Mouse (Mus musculus) small intestine, adult 2 months (tissue): ENCODE results near the gene Ccdc126. TPM values are rescaled to one million over a fixed set of nuclear protein-coding genes. Genes with fewer than 3 reads are reported as not detected.
A peak's percentile ranks its signal among the peaks of the same experiment; 100 is the strongest.

Experiments
- H3K27ac ChIP-seq: fragments of 200-500 bp; 2 replicates; pipeline ENCODE4 v1.5.1; 2012; ENCODE audit warnings: low read depth, low read length, control low read depth, inconsistent platforms; ENCODE audit not compliant: insufficient read depth
- H3K27me3 ChIP-seq: fragments of 200-500 bp; 2 replicates; pipeline ENCODE4 v1.6.1; 2012; ENCODE audit warnings: mild to moderate bottlenecking, moderate library complexity, low read length, inconsistent platforms; ENCODE audit not compliant: control insufficient read depth, insufficient read depth
- H3K36me3 ChIP-seq: fragments of 200-500 bp; 2 replicates; pipeline ENCODE4 v1.6.1; 2012; ENCODE audit warnings: mild to moderate bottlenecking, low read length, control low read depth, inconsistent platforms; ENCODE audit not compliant: control insufficient read depth, insufficient read depth
- H3K4me1 ChIP-seq: fragments of 200-500 bp; 2 replicates; pipeline ENCODE4 v1.6.1; 2012; ENCODE audit warnings: low read length, inconsistent platforms, mixed read lengths; ENCODE audit not compliant: control insufficient read depth, insufficient read depth, insufficient read length
- H3K4me3 ChIP-seq: fragments of 200-500 bp; 2 replicates; pipeline ENCODE4 v1.5.1; 2012; ENCODE audit warnings: low read depth, mild to moderate bottlenecking, control low read depth, inconsistent platforms, low read length, moderate library complexity
- CTCF ChIP-seq: fragments of 200-500 bp; IDR thresholded peaks from 2 replicates; pipeline ENCODE4 v1.5.1; 2012; ENCODE audit warnings: low read depth, mild to moderate bottlenecking, control low read depth, inconsistent platforms, low read length, moderate library complexity, mixed read lengths; ENCODE audit not compliant: insufficient replicate concordance, insufficient read length; ENCODE audit errors: extremely low read depth
- POLR2A ChIP-seq: fragments of 200-500 bp; IDR thresholded peaks from 2 replicates; pipeline ENCODE4 v1.6.1; 2012; ENCODE audit warnings: low read depth, mild to moderate bottlenecking, control low read depth, inconsistent platforms, low read length, moderate library complexity
- WGBS: fragments of 180-500 bp; shearing (Covaris S2); methylation state at CpG from one replicate; pipeline ENCODE4 v1.1.7; 2018; 5-methylcytosine and 5-hydroxymethylcytosine counted together
- polyA plus RNA-seq: library from polyadenylated mRNA; depleted of rRNA; stranded (reverse); fragments of >200 nt; gene quantifications from 2 replicates; pipeline ENCODE4 v1.2.3, GENCODE M21; 2012; rRNA removed

Ccdc126 gene
- 0.68 and 0.77 TPM in 2 replicates for polyA plus RNA-seq

DNA sequence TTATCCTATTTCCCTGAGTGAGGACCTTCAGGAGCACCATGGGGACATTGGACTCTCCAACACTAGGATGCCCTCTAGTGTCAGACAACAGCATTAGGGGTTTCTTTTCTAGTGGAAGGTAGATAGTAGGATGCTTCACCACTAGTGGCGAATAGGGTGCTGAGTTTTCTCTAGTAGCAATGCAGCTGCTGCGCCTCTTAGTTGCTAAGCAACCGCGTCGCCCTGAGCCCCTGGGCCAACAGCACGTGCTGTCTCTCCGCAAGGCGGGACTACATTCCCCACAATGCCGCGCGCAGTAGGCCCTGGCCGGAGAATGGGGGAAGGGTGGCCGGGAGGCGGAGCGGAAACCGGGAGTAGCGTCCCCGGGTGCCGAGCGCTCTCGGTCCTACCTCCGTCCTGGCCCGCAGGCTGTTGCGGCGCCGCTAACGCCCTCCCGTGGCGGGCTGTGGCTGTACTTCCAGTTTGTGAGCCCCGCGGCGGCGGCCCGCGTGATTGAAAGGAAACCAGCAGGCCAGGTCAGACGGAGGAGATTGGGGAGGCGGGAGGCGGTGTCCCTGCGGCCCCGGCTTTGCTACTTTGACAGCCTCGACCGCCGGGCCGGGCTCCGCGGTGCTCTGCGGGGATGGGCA is at the start of gene Ccdc126:
Gene Ccdc126, plus strand, starts transcription at position 309 of the 629 bp plus-strand sequence.
- H3K4me3 ChIP-seq = peak within 1 kb of the TSS; percentile 91
- H3K27me3 ChIP-seq = no peaks in the 10 kb centered on the region
- no peaks in the 10 kb centered on the region for H3K4me1 ChIP-seq
- no peaks in the 10 kb centered on the region for H3K36me3 ChIP-seq
- TF ChIP-seq CTCF (peak; percentile 64), POLR2A (0 out of 2 replicates have a peak, but pooled peaks have one; percentile 15)
- peak within 1 kb of the TSS; percentile 46 for H3K27ac ChIP-seq
- WGBS = under 1% methylated on average over 47 of the region's 47 CpGs

GRCm38 (mm10) chr6:49269923-49270322 is 49.2 kb upstream of the Ccdc126 start:
- 0 out of 2 replicates have a peak, but pooled peaks cover 2% of the 10 kb centered on the region for H3K4me1 ChIP-seq
- no peak overlapping the region for H3K27ac ChIP-seq
- H3K4me3 ChIP-seq = no peak overlapping the region
- no peaks in the 10 kb centered on the region for H3K27me3 ChIP-seq
- WGBS = 50% methylated on average over 11 of the region's 11 CpGs
- TF ChIP-seq POLR2A (no peak), CTCF (no peak)
- H3K36me3 ChIP-seq = no peaks in the 10 kb centered on the region

DNA sequence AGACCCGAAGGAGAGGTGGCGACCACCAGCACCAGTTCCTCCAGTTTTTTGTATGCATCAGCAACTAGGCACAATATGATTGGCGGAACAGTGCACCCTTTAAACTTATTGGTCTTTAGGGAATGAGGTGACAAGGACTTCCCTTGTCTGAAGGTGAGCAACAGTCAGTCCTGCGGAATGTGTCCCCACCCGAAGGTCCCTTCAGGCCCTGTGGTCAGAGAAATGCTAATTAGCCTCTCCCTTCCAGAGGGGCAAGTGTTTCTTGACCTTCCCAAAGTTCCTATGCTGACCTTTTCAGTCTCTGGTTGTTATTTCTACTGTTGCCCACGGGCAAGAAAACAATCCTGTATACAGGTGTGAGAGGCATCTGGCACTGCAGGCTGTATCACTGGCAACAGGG is 47.3 kb upstream of the Ccdc126 start:
- 0 out of 2 replicates have a peak, but pooled peaks cover 2% of the 10 kb centered on the region for H3K4me1 ChIP-seq
- no peaks in the 10 kb centered on the region for H3K36me3 ChIP-seq
- H3K27me3 ChIP-seq = no peaks in the 10 kb centered on the region
- H3K4me3 ChIP-seq = no peak overlapping the region
- no peak overlapping the region for H3K27ac ChIP-seq
- 81% methylated on average over 6 of the region's 6 CpGs for WGBS
- TF ChIP-seq CTCF (no peak), POLR2A (no peak)

- no peak for TF ChIP-seq CTCF
- no peak for TF ChIP-seq POLR2A
- H3K27me3 ChIP-seq = no peaks in the 10 kb centered on the region
- H3K27ac ChIP-seq = no peak overlapping the region
- H3K36me3 ChIP-seq = no peaks in the 10 kb centered on the region
- WGBS = 89% methylated on average over 2 of the region's 2 CpGs
- no peaks in the 10 kb centered on the region for H3K4me1 ChIP-seq
- H3K4me3 ChIP-seq = no peak overlapping the region
Measured at GRCm38 (mm10) chr6:49272863-49273262, 46.2 kb upstream of the Ccdc126 start.

- WGBS = 24% methylated on average over 4 of the region's 4 CpGs
- TF ChIP-seq CTCF = no peak
- TF ChIP-seq POLR2A = no peak
- Histone ChIP-seq H3K27ac (no peak overlapping the region), H3K36me3 (no peaks in the 10 kb centered on the region), H3K27me3 (no peaks in the 10 kb centered on the region), H3K4me1 (no peaks in the 10 kb centered on the region), H3K4me3 (no peak overlapping the region)
Measured at GRCm38 (mm10) chr6:49273934-49274333, 45.1 kb upstream of the Ccdc126 start.

GRCm38 (mm10) chr6:49274416-49275091 is 44.5 kb upstream of the Ccdc126 start:
- TF ChIP-seq POLR2A (no peak), CTCF (no peak)
- WGBS = 61% methylated on average over 9 of the region's 9 CpGs

DNA sequence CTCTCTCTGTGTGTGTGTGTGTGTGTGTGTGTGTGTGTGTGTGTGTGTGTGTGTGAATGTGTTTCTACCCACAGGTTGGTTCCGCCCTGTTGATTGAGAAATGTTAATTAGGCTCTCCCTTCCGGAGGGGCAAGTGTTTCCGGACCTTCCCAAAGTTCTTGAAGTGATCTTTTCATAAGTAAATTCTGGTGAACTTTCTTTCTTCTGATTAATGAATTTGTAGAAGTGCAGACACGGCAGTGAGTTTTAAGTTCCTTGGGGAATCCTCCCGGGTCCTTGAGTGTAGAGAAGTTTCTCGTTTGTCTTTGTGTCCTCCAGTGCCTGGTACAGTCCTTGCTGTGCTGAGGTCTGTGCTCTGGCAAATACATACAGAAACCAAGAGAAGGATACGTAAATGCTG is 43.8 kb upstream of the Ccdc126 start:
- no peak overlapping the region for H3K4me3 ChIP-seq
- H3K27ac ChIP-seq = no peak overlapping the region
- no peaks in the 10 kb centered on the region for H3K27me3 ChIP-seq
- 89% methylated on average over 7 of the region's 7 CpGs for WGBS
- no peaks in the 10 kb centered on the region for H3K36me3 ChIP-seq
- no peak for TF ChIP-seq POLR2A
- TF ChIP-seq CTCF = no peak
- H3K4me1 ChIP-seq = no peaks in the 10 kb centered on the region

More at GRCm38 (mm10) chr6:49274416-49275091, 44.5 kb upstream of the Ccdc126 start:
- Histone ChIP-seq H3K36me3 (no peaks in the 10 kb centered on the region), H3K27me3 (no peaks in the 10 kb centered on the region), H3K27ac (no peak overlapping the region), H3K4me1 (no peaks in the 10 kb centered on the region), H3K4me3 (no peak overlapping the region)
